Mouse (Mus musculus) layer of hippocampus, postnatal 10 days (tissue): ENCODE measurements around the gene Phtf2. TPM values are rescaled to one million over a fixed set of nuclear protein-coding genes. Genes with fewer than 3 reads are reported as not detected.

Source experiments
- DNase-seq, 2 experiments: peaks; one replicate each; pipeline ENCODE4 v3.0.0; 2021; ENCODE audit warnings: low spot score in 2 of 2
- long read RNA-seq: library from polyadenylated mRNA; stranded (forward); transcript quantifications from one replicate; pipeline ENCODE4 v2.0.0, GENCODE M21; 2023
- total RNA-seq, 2 experiments: library from RNA; stranded (reverse); gene quantifications; 2 replicates each; pipeline ENCODE4 v1.2.3; 2021

The Phtf2 gene
- total RNA-seq: 10 to 100 TPM; 21.6 to 22.7 TPM
- long read RNA-seq, full-length matches to known transcripts: 9 of 16 reads
- long read RNA-seq, partial matches to known transcripts: 1 of 16 reads
- long read RNA-seq, other reads (novel, unspliced or antisense): 6 of 16 reads

- DNase-seq: peak; percentile 97 to 99
Measured at GRCm38 (mm10) chr5:20881915-20882800, at the start of gene Phtf2, which contains the start of gene Tmem60. Gene Phtf2 (minus strand): TSS chr5:20882124. Gene Tmem60 (plus strand): TSS chr5:20882191.

- no peak for DNase-seq
Measured at GRCm38 (mm10) chr5:20931300-20931699, 49.4 kb upstream of the Phtf2 start.

DNA sequence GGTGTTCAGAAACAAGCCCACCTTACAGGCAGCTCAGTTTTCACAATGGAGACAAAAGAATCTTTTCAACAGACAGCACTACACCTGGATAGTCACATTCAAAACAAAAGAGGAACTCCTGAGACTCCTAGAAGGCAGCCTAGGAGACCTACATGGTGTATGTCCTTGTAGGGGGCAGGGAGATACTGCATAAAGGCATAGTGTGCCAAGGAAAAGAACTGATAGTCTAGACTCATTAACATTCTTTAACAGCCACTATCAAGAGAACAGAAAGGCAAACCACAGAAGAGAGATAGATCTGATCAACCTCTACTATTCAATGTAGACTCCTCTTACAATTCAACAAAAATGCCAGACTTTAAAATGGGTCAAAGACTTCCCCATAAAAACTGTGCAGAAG, 48.5 kb upstream of the Phtf2 start:
- no peak for DNase-seq

DNA sequence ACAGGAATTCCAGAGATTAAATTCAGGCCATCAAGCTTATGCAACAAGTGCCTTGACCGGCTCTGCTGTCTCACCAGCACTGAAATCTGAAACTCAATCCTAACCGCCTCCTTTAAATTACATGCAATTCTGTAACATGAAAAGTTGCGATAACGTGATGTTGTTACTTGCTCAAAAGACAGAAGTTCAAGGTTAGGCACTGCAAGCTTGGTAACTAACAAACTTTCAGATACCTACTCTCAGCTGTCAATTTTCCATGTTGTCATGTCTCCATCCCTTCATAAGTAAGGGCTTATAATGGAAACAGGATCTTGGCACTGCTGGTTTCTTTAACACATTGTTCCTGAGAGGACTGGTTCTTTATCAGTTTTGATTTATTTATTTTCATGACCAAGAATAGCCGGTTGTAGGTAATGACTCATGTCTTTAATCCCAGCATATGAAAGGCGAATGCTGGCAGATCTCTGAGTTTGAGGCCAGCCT, 47.8 kb upstream of the Phtf2 start:
- no peak for DNase-seq

DNA sequence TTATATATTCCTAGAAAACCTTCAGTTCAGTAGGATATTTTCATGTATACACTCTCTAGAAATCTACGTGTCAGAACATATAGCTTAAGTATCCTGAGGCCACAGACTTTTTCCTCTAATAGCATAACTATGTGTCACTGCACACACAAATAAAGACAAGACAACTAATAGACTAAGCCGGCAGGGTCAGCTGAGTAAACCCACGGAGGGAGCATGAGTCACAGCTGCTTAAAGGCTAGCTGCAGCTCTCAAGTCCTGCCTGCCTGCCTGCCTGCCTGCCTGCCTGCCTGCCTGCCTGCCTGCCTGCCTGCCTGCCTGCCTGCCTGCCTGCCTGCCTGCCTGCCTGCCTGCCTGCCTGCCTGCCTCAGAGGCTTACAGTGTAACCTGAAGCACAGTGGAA, 43.5 kb upstream of the Phtf2 start:
- no peak for DNase-seq

GRCm38 (mm10) chr5:20924608-20925007, 42.7 kb upstream of the Phtf2 start:
- DNase-seq: no peak

- DNase-seq: no peak
Measured at GRCm38 (mm10) chr5:20919566-20919965, 37.6 kb upstream of the Phtf2 start.

DNA sequence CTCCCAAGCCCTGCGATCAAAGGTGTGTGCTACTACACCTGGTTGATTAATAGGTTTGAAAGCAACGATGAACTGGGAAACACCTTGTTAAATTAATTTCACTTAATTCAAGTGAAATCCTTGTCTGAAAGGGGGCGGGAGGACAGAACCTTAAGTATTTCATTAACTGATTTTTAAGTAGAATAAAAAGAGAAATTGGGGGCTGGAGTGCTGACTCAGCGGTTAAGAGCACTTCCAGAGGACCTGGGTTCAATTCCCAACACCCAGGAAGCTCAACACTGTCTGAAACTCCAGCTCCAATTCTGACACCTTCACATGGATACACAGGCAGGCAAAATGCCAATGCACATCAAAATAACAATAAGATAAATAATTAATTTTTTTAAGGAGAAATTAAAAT, 37.0 kb upstream of the Phtf2 start:
- no peak for DNase-seq

GRCm38 (mm10) chr5:20913372-20914275, 31.7 kb upstream of the Phtf2 start:
- DNase-seq: peak; percentile 75 to 78

DNA sequence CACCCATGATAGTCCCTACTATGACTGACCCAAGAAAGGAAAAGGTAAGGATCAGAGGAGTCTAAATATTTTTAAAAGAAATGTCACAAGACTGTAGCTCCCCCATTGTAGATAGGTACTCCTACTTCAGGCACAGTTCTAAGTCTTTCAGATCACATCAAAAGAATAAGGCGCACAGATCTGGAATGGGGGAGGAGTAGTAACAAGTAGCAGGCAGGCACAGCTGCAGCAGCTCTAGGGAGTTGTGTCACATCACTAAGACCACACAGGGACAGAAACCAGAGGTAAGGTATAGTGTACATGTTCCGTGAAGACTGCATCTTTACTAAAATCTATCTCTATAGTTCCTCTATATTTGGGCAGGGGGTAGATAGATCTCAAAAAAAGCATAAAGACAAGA, 29.8 kb upstream of the Phtf2 start:
- DNase-seq: no peak

- no peak for DNase-seq
Measured at GRCm38 (mm10) chr5:20906191-20906590, 24.3 kb upstream of the Phtf2 start.

DNA sequence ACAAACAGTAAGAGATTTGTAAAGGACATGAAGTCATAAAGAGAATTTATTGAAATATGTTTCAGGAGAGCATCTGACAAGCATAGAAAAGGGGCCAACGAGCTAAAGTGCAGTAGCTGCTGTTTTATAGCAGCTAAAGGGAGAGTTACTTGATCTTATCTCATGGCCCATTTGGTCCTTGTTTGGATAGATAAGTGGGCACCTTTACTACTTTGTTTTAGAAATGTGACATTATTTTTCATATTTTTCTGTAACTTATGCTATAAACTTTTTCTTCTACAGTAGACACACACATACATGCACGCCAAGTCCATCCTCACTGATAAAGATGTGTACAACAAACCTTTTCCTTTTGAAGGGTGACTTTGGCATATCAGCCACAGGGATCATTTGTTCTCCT, 23.5 kb upstream of the Phtf2 start:
- no peak for DNase-seq

- no peak for DNase-seq
Measured at GRCm38 (mm10) chr5:20904647-20905046, 22.7 kb upstream of the Phtf2 start.

DNA sequence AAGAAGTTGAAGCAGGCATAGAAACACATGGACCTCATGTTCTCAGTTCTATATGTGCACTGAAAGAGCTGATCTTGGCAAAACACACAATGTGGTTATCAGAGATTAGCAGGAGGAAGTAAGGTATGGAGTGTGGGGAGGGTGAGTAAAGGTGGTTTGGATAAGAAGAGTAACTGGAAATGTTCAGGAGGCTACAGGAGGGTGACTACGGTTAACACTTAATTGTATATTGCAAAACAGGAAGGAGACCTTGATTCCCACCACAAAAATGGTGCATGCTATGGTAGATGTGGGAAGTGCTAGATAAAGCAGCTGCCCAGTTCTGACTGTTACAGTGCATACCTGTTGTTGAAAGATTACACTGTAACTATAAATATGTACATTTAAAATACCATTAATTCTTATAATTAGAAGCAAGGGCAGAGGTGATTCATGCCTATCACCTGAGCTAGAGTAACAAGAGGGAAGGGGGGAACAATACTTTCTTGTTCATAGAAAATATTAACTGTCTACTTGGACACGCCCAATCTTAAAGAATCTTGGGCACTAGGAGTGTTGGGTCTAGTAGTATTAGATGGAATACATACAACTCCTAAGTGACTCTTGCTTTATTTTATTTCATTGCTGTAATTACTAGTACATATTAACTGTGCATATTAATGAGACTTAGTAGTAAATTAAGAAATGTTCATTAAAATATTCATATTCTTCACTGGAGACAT, 15.7 kb upstream of the Phtf2 start:
- no peak for DNase-seq

DNA sequence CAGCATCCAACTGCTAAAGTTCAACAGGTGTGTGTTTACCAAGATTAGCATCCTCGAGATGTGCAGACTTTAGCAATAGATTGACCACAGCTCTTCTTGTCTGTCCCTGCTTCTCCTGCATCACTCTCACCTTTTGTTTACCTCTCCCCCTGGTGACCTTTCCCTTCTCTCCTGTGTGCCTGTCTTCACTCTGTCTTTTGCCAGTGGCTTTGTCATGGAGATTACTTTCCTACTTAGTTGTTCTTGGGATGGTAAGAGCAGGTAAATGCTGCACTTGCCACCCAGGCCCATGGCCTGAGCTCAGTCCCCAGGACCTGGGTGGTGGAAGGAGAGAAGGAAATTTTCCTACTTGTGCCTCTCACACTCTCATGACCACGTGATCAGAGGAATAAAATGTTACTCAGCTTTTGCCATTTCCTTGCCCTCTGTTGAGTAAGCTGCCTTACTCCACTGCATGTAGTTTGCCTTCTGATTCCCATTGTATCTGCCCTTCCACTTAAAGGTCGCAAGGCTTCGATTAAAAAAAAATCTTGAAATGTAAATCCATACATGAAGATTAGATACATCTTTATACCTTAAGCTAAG, 2.2 kb upstream of the Phtf2 start:
- no peak for DNase-seq

- peak; percentile 55 to 61 for DNase-seq
Measured at GRCm38 (mm10) chr5:20880797-20881775, 838 bp downstream of the Phtf2 start.

DNA sequence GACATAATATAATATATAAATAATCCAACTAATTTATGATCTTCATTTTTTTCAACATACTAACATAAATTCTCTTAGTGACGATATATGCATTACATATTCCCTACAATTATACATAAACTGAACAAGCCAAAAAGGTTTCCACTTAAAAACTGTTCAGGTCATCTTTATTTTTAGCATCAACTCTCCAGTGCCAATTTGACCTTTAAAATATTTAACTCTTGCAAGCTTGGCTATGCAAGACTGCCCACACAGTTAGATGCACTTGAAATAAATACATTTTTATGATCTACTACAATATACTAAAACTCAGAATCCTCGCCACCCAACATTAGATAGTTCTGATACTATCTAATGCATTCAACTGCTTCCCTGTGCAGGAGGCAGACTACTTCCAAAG, 1.5 kb downstream of the Phtf2 start:
- no peak for DNase-seq

GRCm38 (mm10) chr5:20876934-20877426, 4.9 kb downstream of the Phtf2 start:
- no peak for DNase-seq

DNA sequence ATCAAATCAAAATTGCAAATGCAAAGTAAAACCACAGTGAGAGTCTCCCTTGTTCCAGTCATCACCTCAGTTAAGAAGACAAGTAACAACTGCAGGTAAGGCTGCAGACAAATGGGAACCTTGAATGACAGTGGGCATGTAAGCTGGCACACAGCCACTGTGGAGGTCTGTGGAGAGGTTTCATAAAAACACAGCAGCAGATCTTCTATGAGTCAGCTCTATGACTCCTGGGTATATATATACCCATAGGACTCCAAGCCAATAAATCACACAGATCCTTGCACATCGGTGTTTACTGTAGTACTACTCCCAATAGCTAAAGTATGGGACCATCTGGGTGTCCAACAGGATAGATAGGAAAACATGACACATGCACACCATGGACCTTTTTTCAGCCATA, 8.8 kb downstream of the Phtf2 start:
- no peak for DNase-seq
